Comparison of ENCODE assay signal across 8 mouse cellular contexts in the genomic region with DNA sequence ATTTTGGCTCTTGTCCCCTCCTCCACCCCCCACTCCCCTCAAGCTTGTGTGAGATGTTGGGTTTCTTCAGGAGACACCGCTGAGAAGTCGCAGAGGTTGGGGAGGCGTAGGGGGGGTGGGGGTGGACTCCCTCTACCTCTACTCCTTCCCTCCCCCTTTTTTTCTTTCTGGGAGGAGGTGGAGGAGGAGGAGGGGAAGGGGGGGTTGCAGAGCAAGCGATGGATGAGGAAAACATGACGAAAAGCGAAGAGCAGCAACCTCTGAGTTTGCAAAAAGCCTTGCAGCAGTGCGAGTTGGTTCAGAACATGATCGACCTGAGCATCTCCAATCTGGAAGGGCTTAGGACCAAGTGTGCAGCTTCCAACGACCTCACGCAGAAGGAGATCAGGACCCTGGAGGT. TPM values are rescaled to one million over a fixed set of nuclear protein-coding genes. Genes with fewer than 3 reads are reported as not detected.
DNase-seq lines count a peak whose midpoint lies in the region; ATAC-seq and TF ChIP-seq lines count a peak whose summit lies in the region.

No protein-coding gene starts in this region.

- H3K36me3 ChIP-seq in heart, postnatal 0 days (replicated peaks; ENCODE audit: control insufficient read depth, insufficient read depth, low read length), result no peaks in the 10 kb centered on the region
- no peaks in the 10 kb centered on the region for H3K36me3 ChIP-seq in forebrain, embryonic 16.5 days (ENCODE audit: control insufficient read depth, insufficient read depth)
- no peaks in the 10 kb centered on the region for H3K36me3 ChIP-seq in midbrain, embryonic 10.5 days

- no peak overlapping the region for H3K27ac ChIP-seq in heart, postnatal 0 days (ENCODE audit: low read depth)
- peak overlapping the region; percentile 96 for H3K27ac ChIP-seq in forebrain, embryonic 16.5 days (ENCODE audit: low read length)
- 0 out of 2 replicates have a peak overlapping the region, but pooled peaks have one; percentile 91 for H3K27ac ChIP-seq in midbrain, embryonic 10.5 days (replicated peaks)

- H3K27me3 ChIP-seq in heart, postnatal 0 days (ENCODE audit: control insufficient read depth, insufficient read depth, low read length), result peaks cover 52% of the 10 kb centered on the region
- no peaks in the 10 kb centered on the region; the same call in 1 of the 2 replicates for H3K27me3 ChIP-seq in forebrain, embryonic 16.5 days (replicated peaks; ENCODE audit: control insufficient read depth, insufficient read depth, low read length)
- H3K27me3 ChIP-seq in midbrain, embryonic 10.5 days (ENCODE audit: low read depth, poor library complexity, severe bottlenecking), result peaks cover 72% of the 10 kb centered on the region

- TF ChIP-seq EP300 in heart, postnatal 0 days (IDR thresholded peaks at IDR 0.05; ENCODE audit: low read depth), result no peak

- no peaks in the 10 kb centered on the region; the same call in 1 of the 2 replicates for H3K4me1 ChIP-seq in heart, postnatal 0 days (ENCODE audit: control insufficient read depth, insufficient read depth)
- peaks cover 14% of the 10 kb centered on the region for H3K4me1 ChIP-seq in forebrain, embryonic 16.5 days (replicated peaks; ENCODE audit: control insufficient read depth, insufficient read depth, low read length)
- peaks cover 26% of the 10 kb centered on the region for H3K4me1 ChIP-seq in midbrain, embryonic 10.5 days

- ATAC-seq in heart, postnatal 0 days (ENCODE audit: insufficient read depth, low read depth), result no peak
- peak; percentile 15; the same call in 1 of the 2 replicates for ATAC-seq in forebrain, embryonic 16.5 days

- no peak for TF ChIP-seq CTCF in heart, postnatal 0 days (IDR thresholded peaks at IDR 0.05; ENCODE audit: low read depth)
- TF ChIP-seq CTCF in brain, embryonic 14.5 days (IDR thresholded peaks at IDR 0.05; ENCODE audit: borderline replicate concordance, extremely low read depth, insufficient read depth, insufficient read length), result no peak

- no peak overlapping the region for H3K9ac ChIP-seq in heart, postnatal 0 days (replicated peaks; ENCODE audit: low read depth, low read length)
- H3K9ac ChIP-seq in forebrain, embryonic 16.5 days (replicated peaks; ENCODE audit: low read depth, low read length), result peak overlapping the region; percentile 84

- no peak for DNase-seq in heart, postnatal 0 days (ENCODE audit: low spot score)
- DNase-seq in heart, adult 18-20 months, result no peak
- DNase-seq in brain, embryonic 14.5 days (ENCODE audit: low read depth), result peak; percentile 59
- no peak for DNase-seq in midbrain, embryonic 10.5 days (ENCODE audit: low spot score)
- DNase-seq in urinary bladder, adult 18-20 months (ENCODE audit: low spot score in 2 of 2), result no peak
- DNase-seq in thymus, postnatal 25 days, result no peak
- no peak for DNase-seq in gastrocnemius, postnatal 10 days

- H3K9me3 ChIP-seq in heart, postnatal 0 days (replicated peaks; ENCODE audit: control insufficient read depth, low read length), result no peaks in the 10 kb centered on the region
- no peaks in the 10 kb centered on the region for H3K9me3 ChIP-seq in forebrain, embryonic 16.5 days (ENCODE audit: control insufficient read depth, low read length)
- H3K9me3 ChIP-seq in midbrain, embryonic 10.5 days (replicated peaks), result no peaks in the 10 kb centered on the region

- H3K4me2 ChIP-seq in heart, postnatal 0 days (ENCODE audit: low read depth, low read length), result peak overlapping the region; percentile 94; the same call in 1 of the 2 replicates
- peak overlapping the region; percentile 74 for H3K4me2 ChIP-seq in forebrain, embryonic 16.5 days (ENCODE audit: low read length)

- peak overlapping the region; percentile 54; the same call in 1 of the 2 replicates for H3K4me3 ChIP-seq in heart, postnatal 0 days (ENCODE audit: low read depth, low read length)
- H3K4me3 ChIP-seq in forebrain, embryonic 16.5 days (replicated peaks; ENCODE audit: low read length), result peak overlapping the region; percentile 77
- peak overlapping the region; percentile 88 for H3K4me3 ChIP-seq in midbrain, embryonic 10.5 days

- no peak for TF ChIP-seq POLR2A in brain, embryonic 14.5 days (IDR thresholded peaks at IDR 0.05; ENCODE audit: borderline replicate concordance, extremely low read depth, insufficient read depth, insufficient read length, poor library complexity, severe bottlenecking)

- 5% methylated on average over 10 of the region's 10 CpGs for WGBS in heart, postnatal 0 days
- under 1% methylated on average over 10 of the region's 10 CpGs for WGBS in forebrain, embryonic 16.5 days
- WGBS in midbrain, embryonic 10.5 days, result 1% methylated on average over 10 of the region's 10 CpGs

RNA-seq across cellular contexts. Expression of gene Ksr2, which starts 0.8 kb away (rescaled TPM):
- total RNA-seq in heart, postnatal 0 days (2014; rRNA removed; ENCODE audit: low replicate concordance), result under 0.01 TPM in 1 of 2 replicates, not detected in the other
- 0.01 TPM in 1 of 2 replicates, not detected in the other for polyA plus RNA-seq in heart, postnatal 0 days (2015; fragmentation: Nextera tagmentation; extraction: Ambion mirVana)
- total RNA-seq in heart, adult 18-20 months (2021), result under 1 TPM; 0.07 to 0.10 TPM
- polyA plus RNA-seq in brain, embryonic 14.5 days (2012; rRNA removed), result 1.6 and 6.4 TPM in 2 replicates
- polyA plus RNA-seq in forebrain, embryonic 16.5 days (2015; fragmentation: Nextera tagmentation; extraction: Ambion mirVana), result 4.3 and 7.5 TPM in 2 replicates
- polyA plus RNA-seq in midbrain, embryonic 10.5 days (2016; fragmentation: Nextera tagmentation; extraction: Ambion mirVana), result 0.52 and 0.68 TPM in 2 replicates
- under 1 TPM; 0.16 to 0.27 TPM for total RNA-seq in gastrocnemius, postnatal 10 days (2021)

RNA-seq across cellular contexts. Expression of gene Rfc5, which starts 25.8 kb away (rescaled TPM):
- 19.8 and 36.3 TPM in 2 replicates for total RNA-seq in heart, postnatal 0 days (2014; rRNA removed; ENCODE audit: low replicate concordance)
- polyA plus RNA-seq in heart, postnatal 0 days (2015; fragmentation: Nextera tagmentation; extraction: Ambion mirVana), result 19.2 and 19.4 TPM in 2 replicates
- 1 to 10 TPM; 2.4 to 4.0 TPM for total RNA-seq in heart, adult 18-20 months (2021)
- 20.6 and 42.0 TPM in 2 replicates for polyA plus RNA-seq in brain, embryonic 14.5 days (2012; rRNA removed)
- 40.7 and 53.5 TPM in 2 replicates for polyA plus RNA-seq in forebrain, embryonic 16.5 days (2015; fragmentation: Nextera tagmentation; extraction: Ambion mirVana)
- 127 and 151 TPM in 2 replicates for polyA plus RNA-seq in midbrain, embryonic 10.5 days (2016; fragmentation: Nextera tagmentation; extraction: Ambion mirVana)
- 1 to 10 TPM; 7.5 to 8.5 TPM for total RNA-seq in gastrocnemius, postnatal 10 days (2021)

RNA-seq across cellular contexts. Expression of gene Wsb2, which starts 57.5 kb away (rescaled TPM):
- total RNA-seq in heart, postnatal 0 days (2014; rRNA removed; ENCODE audit: low replicate concordance), result 137 and 139 TPM in 2 replicates
- polyA plus RNA-seq in heart, postnatal 0 days (2015; fragmentation: Nextera tagmentation; extraction: Ambion mirVana), result 77.4 and 83.2 TPM in 2 replicates
- 100 to 1,000 TPM in 1 of 2 experiments, 10 to 100 TPM in 1; 95.7 to 123 TPM for total RNA-seq in heart, adult 18-20 months (2021)
- polyA plus RNA-seq in brain, embryonic 14.5 days (2012; rRNA removed), result 225 and 256 TPM in 2 replicates
- polyA plus RNA-seq in forebrain, embryonic 16.5 days (2015; fragmentation: Nextera tagmentation; extraction: Ambion mirVana), result 216 and 227 TPM in 2 replicates
- 48.4 and 61.6 TPM in 2 replicates for polyA plus RNA-seq in midbrain, embryonic 10.5 days (2016; fragmentation: Nextera tagmentation; extraction: Ambion mirVana)
- 10 to 100 TPM; 80.3 to 83.1 TPM for total RNA-seq in gastrocnemius, postnatal 10 days (2021)
